Mouse (Mus musculus) small intestine, adult 2 months (tissue): Measurements from ENCODE around the gene Ccdc57. TPM values are rescaled to one million over a fixed set of nuclear protein-coding genes. Genes with fewer than 3 reads are reported as not detected.

ENCODE experiments used
- H3K27ac ChIP-seq: fragments of 200-500 bp; 2 replicates; pipeline ENCODE4 v1.5.1; 2012; ENCODE audit warnings: low read depth, low read length, control low read depth, inconsistent platforms; ENCODE audit not compliant: insufficient read depth
- H3K27me3 ChIP-seq: fragments of 200-500 bp; 2 replicates; pipeline ENCODE4 v1.6.1; 2012; ENCODE audit warnings: mild to moderate bottlenecking, moderate library complexity, low read length, inconsistent platforms; ENCODE audit not compliant: control insufficient read depth, insufficient read depth
- H3K36me3 ChIP-seq: fragments of 200-500 bp; 2 replicates; pipeline ENCODE4 v1.6.1; 2012; ENCODE audit warnings: mild to moderate bottlenecking, low read length, control low read depth, inconsistent platforms; ENCODE audit not compliant: control insufficient read depth, insufficient read depth
- H3K4me1 ChIP-seq: fragments of 200-500 bp; 2 replicates; pipeline ENCODE4 v1.6.1; 2012; ENCODE audit warnings: low read length, inconsistent platforms, mixed read lengths; ENCODE audit not compliant: control insufficient read depth, insufficient read depth, insufficient read length
- H3K4me3 ChIP-seq: fragments of 200-500 bp; 2 replicates; pipeline ENCODE4 v1.5.1; 2012; ENCODE audit warnings: low read depth, mild to moderate bottlenecking, control low read depth, inconsistent platforms, low read length, moderate library complexity
- CTCF ChIP-seq: fragments of 200-500 bp; IDR thresholded peaks from 2 replicates; pipeline ENCODE4 v1.5.1; 2012; ENCODE audit warnings: low read depth, mild to moderate bottlenecking, control low read depth, inconsistent platforms, low read length, moderate library complexity, mixed read lengths; ENCODE audit not compliant: insufficient replicate concordance, insufficient read length; ENCODE audit errors: extremely low read depth
- POLR2A ChIP-seq: fragments of 200-500 bp; IDR thresholded peaks from 2 replicates; pipeline ENCODE4 v1.6.1; 2012; ENCODE audit warnings: low read depth, mild to moderate bottlenecking, control low read depth, inconsistent platforms, low read length, moderate library complexity
- WGBS: fragments of 180-500 bp; shearing (Covaris S2); methylation state at CpG from one replicate; pipeline ENCODE4 v1.1.7; 2018; 5-methylcytosine and 5-hydroxymethylcytosine counted together
- polyA plus RNA-seq: library from polyadenylated mRNA; depleted of rRNA; stranded (reverse); fragments of >200 nt; gene quantifications from 2 replicates; pipeline ENCODE4 v1.2.3, GENCODE M21; 2012

The Ccdc57 gene
- polyA plus RNA-seq, 1 experiment = 0.43 TPM

DNA sequence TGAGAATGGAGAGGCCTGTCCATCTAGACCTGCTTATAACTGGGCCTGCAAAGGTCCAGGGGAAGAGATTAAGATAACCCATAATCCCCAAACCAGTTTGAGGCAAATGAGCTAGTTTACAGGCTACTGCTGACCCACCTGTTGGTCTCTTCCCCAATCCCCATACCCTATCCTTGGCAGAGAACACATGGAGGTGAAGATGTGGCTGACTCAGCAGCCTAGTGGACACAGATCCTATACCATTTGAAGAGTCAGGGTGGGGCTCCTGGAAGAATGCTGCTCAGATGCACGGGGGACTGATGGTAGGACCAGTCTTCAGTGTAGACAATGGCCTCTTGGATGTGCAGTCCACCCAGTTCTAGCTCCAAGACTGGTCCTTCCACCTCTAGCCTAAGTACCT is 27.6 kb upstream of the Ccdc57 start:
- H3K27ac ChIP-seq = no peak overlapping the region
- no peak overlapping the region for H3K4me3 ChIP-seq
- TF ChIP-seq CTCF = no peak
- no peak for TF ChIP-seq POLR2A
- H3K36me3 ChIP-seq = peaks cover 52% of the 10 kb centered on the region
- no peaks in the 10 kb centered on the region for H3K27me3 ChIP-seq
- WGBS = 32% methylated on average over 1 of the region's 1 CpGs
- peaks cover 8% of the 10 kb centered on the region for H3K4me1 ChIP-seq

DNA sequence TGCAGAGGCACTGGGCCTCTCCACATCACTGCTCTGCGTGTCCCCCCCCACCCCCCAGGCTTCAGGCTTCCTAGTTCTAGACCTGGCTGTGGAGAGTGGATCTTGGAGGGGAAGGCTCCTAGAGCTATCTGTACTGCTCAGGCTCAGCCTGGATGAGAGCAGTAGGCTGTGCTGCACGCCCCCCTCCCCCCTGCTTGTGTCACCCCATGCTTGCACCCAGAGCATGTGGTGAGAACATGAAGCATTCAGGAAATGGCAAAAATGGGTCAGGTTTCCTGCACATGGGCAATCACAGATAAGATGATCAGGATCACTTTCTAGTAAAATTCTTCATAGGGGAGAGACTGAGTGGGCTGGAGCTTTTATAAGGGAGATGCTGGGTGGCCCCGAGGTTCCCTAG is 26.9 kb upstream of the Ccdc57 start:
- Histone ChIP-seq H3K4me1 (peaks cover 10% of the 10 kb centered on the region), H3K4me3 (no peak overlapping the region), H3K27ac (no peak overlapping the region), H3K27me3 (no peaks in the 10 kb centered on the region), H3K36me3 (peaks cover 45% of the 10 kb centered on the region)
- no peak for TF ChIP-seq POLR2A
- no peak for TF ChIP-seq CTCF
- 73% methylated on average over 3 of the region's 3 CpGs for WGBS

DNA sequence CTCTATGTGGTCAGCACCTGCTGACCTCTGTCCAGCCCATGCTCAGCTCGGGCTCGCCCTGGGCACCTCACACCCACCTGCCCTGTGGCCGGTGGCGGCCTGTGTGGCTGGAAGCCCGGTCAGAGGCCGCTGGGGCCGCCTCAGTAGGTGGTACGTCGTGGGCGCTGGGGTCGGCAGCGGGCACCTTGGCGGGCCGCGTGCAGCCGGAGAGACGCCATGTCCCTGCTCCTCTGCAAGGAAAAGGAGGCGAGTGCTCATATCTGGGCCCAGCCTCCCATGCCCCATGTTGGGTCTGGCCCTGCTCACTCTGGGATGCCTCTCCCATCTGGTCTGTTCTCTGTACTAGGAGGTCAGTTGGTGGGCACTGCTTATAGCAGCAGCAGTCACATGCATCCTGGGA is 26.4 kb upstream of the Ccdc57 start:
- WGBS = 89% methylated on average over 18 of the region's 18 CpGs
- Histone ChIP-seq H3K4me3 (no peak overlapping the region), H3K27ac (no peak overlapping the region), H3K36me3 (peaks cover 40% of the 10 kb centered on the region), H3K27me3 (no peaks in the 10 kb centered on the region), H3K4me1 (peaks cover 10% of the 10 kb centered on the region)
- TF ChIP-seq CTCF (no peak), POLR2A (no peak)

DNA sequence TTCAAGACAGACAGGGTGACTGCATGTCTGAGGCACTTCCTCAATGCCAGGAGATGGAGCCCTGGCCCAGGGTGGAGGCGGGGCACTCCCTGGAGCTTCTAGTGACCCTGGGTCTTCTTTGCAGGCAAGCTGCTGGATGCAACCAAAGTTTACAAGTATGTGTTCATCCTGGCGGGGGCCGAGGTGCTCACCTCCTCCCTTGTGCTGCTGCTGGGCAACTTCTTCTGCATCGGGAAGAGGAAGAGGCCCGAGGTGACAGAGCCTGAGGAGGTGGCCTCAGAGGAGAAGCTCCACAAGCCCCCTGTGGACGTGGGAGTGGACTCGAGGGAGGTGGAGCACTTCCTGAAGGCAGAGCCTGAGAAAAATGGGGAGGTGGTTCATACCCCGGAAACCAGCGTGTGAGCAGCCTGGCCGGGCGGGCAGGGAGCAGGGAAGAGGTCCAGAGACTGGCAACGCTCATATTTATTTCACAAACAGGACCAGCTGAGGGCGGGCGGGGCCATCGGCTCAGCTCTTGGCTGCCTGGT is 25.1 kb upstream of the Ccdc57 start:
- Histone ChIP-seq H3K27me3 (no peaks in the 10 kb centered on the region), H3K4me1 (peaks cover 10% of the 10 kb centered on the region), H3K27ac (no peak overlapping the region), H3K4me3 (no peak overlapping the region), H3K36me3 (peaks cover 28% of the 10 kb centered on the region)
- TF ChIP-seq POLR2A (no peak), CTCF (no peak)
- WGBS = 30% methylated on average over 15 of the region's 15 CpGs

DNA sequence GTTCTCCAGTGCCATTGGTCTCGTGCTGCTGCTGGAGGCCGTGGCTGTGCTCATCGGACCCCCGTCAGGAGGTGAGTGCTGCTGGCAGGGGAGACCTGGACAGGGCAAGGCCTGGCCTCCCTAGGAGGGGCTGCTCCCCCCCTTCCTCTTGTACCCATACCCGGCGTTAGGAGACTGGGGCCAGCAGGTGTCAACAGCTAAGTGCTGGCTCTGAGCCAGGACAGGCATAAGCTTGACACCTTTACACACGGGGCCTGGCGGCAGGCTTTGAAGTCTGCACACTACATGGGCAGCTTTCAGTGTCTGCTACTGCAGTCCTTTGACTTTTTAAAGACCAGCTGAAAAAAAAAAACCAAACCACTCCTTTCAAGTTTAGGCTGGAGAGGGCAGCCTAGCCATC is 24.4 kb upstream of the Ccdc57 start:
- Histone ChIP-seq H3K36me3 (peaks cover 21% of the 10 kb centered on the region), H3K4me3 (no peak overlapping the region), H3K27me3 (no peaks in the 10 kb centered on the region), H3K27ac (no peak overlapping the region), H3K4me1 (peaks cover 10% of the 10 kb centered on the region)
- 54% methylated on average over 8 of the region's 8 CpGs for WGBS
- TF ChIP-seq CTCF (no peak), POLR2A (no peak)

DNA sequence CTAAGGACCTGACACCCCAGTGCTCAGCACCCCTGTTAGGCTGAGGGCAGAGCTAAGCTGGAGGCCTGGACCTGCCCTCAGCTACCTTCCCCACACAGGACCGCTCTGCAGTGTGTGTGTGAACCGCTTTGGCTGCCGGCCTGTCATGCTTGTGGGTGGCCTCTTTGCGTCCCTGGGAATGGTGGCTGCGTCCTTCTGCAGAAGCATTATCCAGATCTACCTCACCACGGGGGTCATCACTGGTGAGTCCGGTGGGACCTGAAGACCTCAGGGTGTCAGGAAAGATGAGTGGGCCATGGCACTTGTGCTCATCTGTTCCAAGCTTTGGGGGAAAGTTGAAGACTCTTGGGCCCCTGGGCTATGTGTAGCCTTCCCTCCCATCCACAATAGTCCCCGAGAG is 23.0 kb upstream of the Ccdc57 start:
- 94% methylated on average over 8 of the region's 8 CpGs for whole genome bisulfite sequencing
- H3K4me3 ChIP-seq = no peak overlapping the region
- peaks cover 11% of the 10 kb centered on the region for H3K36me3 ChIP-seq
- no peak for TF ChIP-seq POLR2A
- TF ChIP-seq CTCF = no peak
- H3K27me3 ChIP-seq = no peaks in the 10 kb centered on the region
- peaks cover 15% of the 10 kb centered on the region for H3K4me1 ChIP-seq
- H3K27ac ChIP-seq = no peak overlapping the region

DNA sequence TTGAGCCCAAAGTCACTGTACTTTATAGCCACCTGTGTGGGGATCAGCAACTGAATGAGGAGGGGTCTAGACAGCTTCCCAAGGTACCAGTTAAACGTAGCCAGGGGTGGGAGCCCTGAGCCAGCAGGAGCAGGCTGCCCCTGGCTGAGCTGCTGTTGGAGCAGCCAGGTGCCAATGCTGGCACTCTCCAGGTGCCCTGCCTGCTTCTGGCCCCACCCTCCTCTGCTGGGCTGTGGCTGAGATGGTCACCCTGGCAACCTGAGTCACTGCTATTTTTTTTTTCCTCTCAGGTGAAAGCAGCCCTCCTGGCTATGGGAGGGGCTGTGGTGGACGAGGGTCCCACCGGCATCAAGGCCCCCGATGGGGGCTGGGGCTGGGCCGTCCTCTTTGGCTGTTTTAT is 22.3 kb upstream of the Ccdc57 start:
- Histone ChIP-seq H3K27ac (no peak overlapping the region), H3K4me3 (no peak overlapping the region), H3K4me1 (peaks cover 23% of the 10 kb centered on the region), H3K36me3 (peaks cover 9% of the 10 kb centered on the region), H3K27me3 (no peaks in the 10 kb centered on the region)
- no peak for TF ChIP-seq POLR2A
- TF ChIP-seq CTCF = no peak
- 39% methylated on average over 5 of the region's 5 CpGs for WGBS
